Mouse (Mus musculus) lung, postnatal 25 days (tissue): ENCODE results near the gene Ggn.
A peak's percentile ranks its signal among the peaks of the same experiment; 100 is the strongest.
"Not testable (repeated sequence)": the region's sequence is repeated elsewhere in the genome, so short reads cannot be mapped to it uniquely, and the experiment has no call there.

Experiments
- DNase-seq: peaks from one replicate; pipeline ENCODE4 v3.0.0; 2022; ENCODE audit warnings: low spot score

Ggn gene

GRCm38 (mm10) chr7:29212775-29213560, 43.0 kb downstream of the Ggn start:
- DNase-seq, result not testable (repeated sequence)

GRCm38 (mm10) chr7:29213675-29214082, 43.7 kb downstream of the Ggn start, which contains the start of gene Catsperg1:
Gene Catsperg1 (minus strand): TSS chr7:29214035.
- no peak for DNase-seq

GRCm38 (mm10) chr7:29214236-29214635, 44.2 kb downstream of the Ggn start:
- DNase-seq, result peak; percentile 21

DNA sequence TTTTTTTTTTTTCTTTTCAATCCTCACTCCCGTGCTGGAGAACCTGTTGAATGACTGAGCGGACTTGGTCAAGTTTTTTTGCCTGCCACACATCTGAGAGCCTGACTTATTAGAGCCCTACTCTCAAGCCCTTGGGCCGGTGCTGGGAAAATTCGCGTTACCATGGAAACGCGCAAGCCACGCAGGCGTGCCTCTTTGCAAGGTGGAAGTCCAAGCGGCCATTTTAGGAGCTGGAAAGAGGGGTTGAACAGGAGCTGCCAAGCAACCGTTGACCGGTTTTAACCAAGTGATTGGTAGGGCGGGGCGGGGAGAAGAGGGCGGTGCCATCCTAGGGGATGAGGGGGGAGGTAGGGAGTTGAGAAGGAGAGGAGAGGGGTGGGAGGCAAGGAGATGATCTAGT, 44.8 kb downstream of the Ggn start:
- DNase-seq, result no peak
